Mouse (Mus musculus) ES-E14 (cell line): ENCODE results near the gene Gtf2ird1. TPM values are rescaled to one million over a fixed set of nuclear protein-coding genes. Genes with fewer than 3 reads are reported as not detected.

Source experiments
- DNase-seq: peaks from one replicate; pipeline ENCODE4 v3.0.0-alpha.2; 2013; ENCODE audit warnings: low read depth, low spot score
- H3K27ac ChIP-seq: 2 replicates; pipeline ENCODE4 v1.5.1; 2012; ENCODE audit warnings: low read depth, mild to moderate bottlenecking, low read length, moderate library complexity, mixed read lengths; ENCODE audit not compliant: poor library complexity, insufficient read depth, severe bottlenecking
- H3K36me3 ChIP-seq: 2 replicates; pipeline ENCODE4 v1.6.1; 2012; ENCODE audit warnings: mild to moderate bottlenecking, low read length, moderate library complexity, mixed read lengths; ENCODE audit not compliant: control insufficient read depth, poor library complexity, insufficient read depth, severe bottlenecking
- H3K4me1 ChIP-seq, 2 experiments: fragments of 150-350 bp in 1 of 2; sonication (generic) in 1 of 2; 2 replicates each; pipeline ENCODE4 v1.6.1; 2012; ENCODE audit warnings: low read length in 2 of 2, mild to moderate bottlenecking in 1 of 2, mixed read lengths in 1 of 2; ENCODE audit not compliant: control insufficient read depth in 2 of 2, insufficient read depth in 2 of 2, poor library complexity in 1 of 2
- H3K4me3 ChIP-seq, 2 experiments: fragments of 150-350 bp in 1 of 2; sonication (generic) in 1 of 2; 2 replicates each; pipeline ENCODE4 v1.5.1; 2012; ENCODE audit warnings: low read length in 2 of 2, low read depth in 1 of 2, mild to moderate bottlenecking in 1 of 2, mixed read lengths in 1 of 2; ENCODE audit not compliant: insufficient read depth in 1 of 2, poor library complexity in 1 of 2, severe bottlenecking in 1 of 2
- H3K9ac ChIP-seq: 2 replicates; pipeline ENCODE4 v1.6.1; 2012; ENCODE audit warnings: low read depth, mild to moderate bottlenecking, low read length, mixed read lengths; ENCODE audit not compliant: poor library complexity, insufficient read depth, severe bottlenecking
- H3K9me3 ChIP-seq: fragments of 150-350 bp; sonication (generic); 2 replicates; pipeline ENCODE4 v1.6.1; 2012; ENCODE audit warnings: low read depth, mild to moderate bottlenecking, low read length; ENCODE audit not compliant: control insufficient read depth, insufficient read depth
- CHD2 ChIP-seq: IDR thresholded peaks from 2 replicates; pipeline ENCODE4 v1.6.1; 2014; ENCODE audit warnings: mild to moderate bottlenecking, low read depth, low read length, inconsistent platforms
- HCFC1 ChIP-seq: IDR thresholded peaks from 2 replicates; pipeline ENCODE4 v1.6.1; 2012; ENCODE audit warnings: low read length, inconsistent platforms, borderline replicate concordance; ENCODE audit not compliant: insufficient read depth
- MAFK ChIP-seq: IDR thresholded peaks from 2 replicates; pipeline ENCODE4 v1.6.1; 2014; ENCODE audit warnings: mild to moderate bottlenecking, low read depth, low read length, inconsistent platforms; ENCODE audit not compliant: insufficient read depth
- ZC3H11A ChIP-seq: IDR thresholded peaks from 2 replicates; pipeline ENCODE4 v1.6.1; 2012; ENCODE audit warnings: low read depth, mild to moderate bottlenecking, inconsistent platforms, low read length, borderline replicate concordance
- ZNF384 ChIP-seq: IDR thresholded peaks from 2 replicates; pipeline ENCODE4 v1.6.1; 2012; ENCODE audit warnings: low read depth, low read length, inconsistent platforms
- in situ Hi-C, 2 experiments: fragments of 600-800 bp; cut with MboI; formaldehyde crosslinking; loops; one replicate each; pipeline ENCODE4 v1.15.1; 2025; ENCODE audit warnings: low sequenced_read_pairs in 2 of 2, inconsistent platforms in 1 of 2; ENCODE audit not compliant: unreplicated experiment in 2 of 2
- total RNA-seq: library from RNA; depleted of rRNA; stranded (reverse); fragments of 300-350 nt; gene quantifications from 2 replicates; pipeline ENCODE4 v1.2.3, GENCODE M21; 2012

Gtf2ird1 gene
- total RNA-seq, 1 experiment: 63.5 TPM

DNA sequence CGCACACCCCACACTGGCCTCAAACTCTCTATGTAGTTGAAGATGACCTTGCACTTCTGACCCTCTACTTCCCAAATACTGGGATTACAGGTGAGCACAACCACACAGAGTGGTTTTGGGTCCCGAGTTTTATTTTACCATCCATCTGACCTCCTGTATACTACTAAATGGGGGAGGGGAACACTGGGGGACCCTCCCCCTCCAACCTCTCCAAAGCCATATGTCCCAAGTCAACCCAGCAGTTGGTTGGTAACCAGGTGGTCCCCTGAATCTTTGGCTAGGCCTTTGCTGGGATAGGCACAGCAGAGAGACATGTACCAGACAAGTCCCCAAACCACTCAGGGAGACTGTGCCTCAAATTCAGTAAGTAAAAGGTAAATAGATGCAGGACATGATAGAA, 855 bp upstream of the Gtf2ird1 start:
- TF ChIP-seq CHD2: no peak
- no peak for TF ChIP-seq ZNF384
- no peak for TF ChIP-seq HCFC1
- TF ChIP-seq ZC3H11A: no peak
- TF ChIP-seq MAFK: no peak
- Histone ChIP-seq H3K4me1 (peaks cover 2 to 7% of the 10 kb centered on the region in 2 experiments; a peak in 2 of 4 replicates), H3K4me3 (no peak overlapping the region), H3K27ac (no peak overlapping the region), H3K9me3 (no peaks in the 10 kb centered on the region), H3K9ac (no peak overlapping the region), H3K36me3 (no peaks in the 10 kb centered on the region)
- no peak for DNase-seq
- in situ Hi-C loops: no loop called here

DNA sequence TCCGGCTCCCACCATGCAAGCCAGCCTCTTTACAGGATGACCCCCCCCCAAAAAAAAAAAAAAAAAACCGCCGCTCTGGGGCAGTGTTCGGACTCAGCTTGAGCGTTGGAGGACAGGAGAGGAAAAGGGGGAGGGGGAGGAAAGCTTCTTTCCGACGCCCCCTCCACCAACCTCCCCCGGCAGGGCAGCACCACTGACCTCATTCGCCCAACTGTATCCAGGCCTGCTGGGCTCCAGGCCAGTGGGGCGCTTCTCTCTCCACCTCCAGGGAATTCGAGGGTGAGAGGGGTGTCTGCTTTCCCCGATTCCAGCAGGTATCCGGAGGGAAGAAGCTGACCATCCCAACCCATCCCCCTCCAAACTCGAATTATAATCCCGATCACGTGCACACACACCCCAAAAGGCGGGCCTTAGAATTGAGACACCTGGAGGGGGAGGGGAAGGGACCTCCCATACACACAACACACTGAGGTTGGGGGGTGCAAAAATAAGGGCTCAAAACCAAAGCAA, 547 bp downstream of the Gtf2ird1 start:
- in situ Hi-C loops: no loop called here
- no peaks in the 10 kb centered on the region; the same call in 1 of the 2 replicates for H3K9me3 ChIP-seq
- H3K4me3 ChIP-seq: peak overlapping the region; percentile 62 to 78
- H3K4me1 ChIP-seq: peaks cover 2 to 7% of the 10 kb centered on the region in 2 experiments; a peak in 2 of 4 replicates
- H3K9ac ChIP-seq: peak overlapping the region; percentile 80
- DNase-seq: peak; percentile 40
- H3K27ac ChIP-seq: peak overlapping the region; percentile 73
- TF ChIP-seq HCFC1 (0 out of 2 replicates have a peak, but pooled peaks have one; percentile 35), CHD2 (0 out of 2 replicates have a peak, but pooled peaks have one; percentile 37), ZC3H11A (no peak), ZNF384 (peak; percentile 48), MAFK (no peak)
- peaks cover 3% of the 10 kb centered on the region; the same call in 1 of the 2 replicates for H3K36me3 ChIP-seq

DNA sequence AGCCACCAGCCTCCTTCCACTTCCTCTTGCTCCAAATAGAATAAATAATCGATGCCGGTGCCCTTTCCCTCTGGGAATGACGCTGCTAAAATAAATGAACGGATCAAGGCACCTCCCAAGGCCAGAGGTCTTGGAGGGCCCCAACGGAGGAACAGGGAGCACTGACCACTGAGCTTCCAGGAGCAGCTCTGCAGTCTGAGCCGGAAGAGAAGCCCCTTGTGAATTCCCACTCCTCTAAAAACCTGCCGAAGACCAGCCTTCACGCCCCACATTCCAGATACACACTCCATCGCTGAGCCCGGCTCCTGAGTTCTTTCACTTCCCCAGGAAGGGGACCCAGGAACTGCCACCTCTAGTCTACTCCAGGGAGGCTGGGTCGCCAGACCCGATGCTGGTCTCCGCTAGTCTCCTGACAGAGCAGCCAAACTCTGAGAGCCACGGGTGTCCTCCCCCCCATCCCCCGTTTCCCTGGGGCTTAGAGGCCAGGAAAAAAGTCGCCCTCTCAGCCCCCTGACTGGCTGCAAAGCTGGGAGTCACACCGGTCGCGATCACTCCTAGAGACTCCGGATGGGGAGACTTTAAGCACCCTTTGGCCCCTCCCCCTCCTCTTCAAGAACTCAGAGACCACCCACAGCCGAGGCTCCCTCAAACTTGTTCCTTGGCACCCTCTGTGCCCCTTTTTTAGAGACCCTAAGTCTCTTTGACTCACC, 1.2 kb downstream of the Gtf2ird1 start:
- peak overlapping the region; percentile 80 for H3K9ac ChIP-seq
- peaks cover 3% of the 10 kb centered on the region; the same call in 1 of the 2 replicates for H3K36me3 ChIP-seq
- H3K4me3 ChIP-seq: peak overlapping the region; percentile 62 to 78
- peaks cover 2 to 7% of the 10 kb centered on the region in 2 experiments; a peak in 2 of 4 replicates for H3K4me1 ChIP-seq
- in situ Hi-C loops: no loop called here
- peak overlapping the region; percentile 73 for H3K27ac ChIP-seq
- TF ChIP-seq HCFC1 (no peak), ZC3H11A (no peak), MAFK (no peak), CHD2 (no peak), ZNF384 (no peak)
- peak; percentile 44 for DNase-seq
- no peaks in the 10 kb centered on the region; the same call in 1 of the 2 replicates for H3K9me3 ChIP-seq

GRCm38 (mm10) chr5:134454421-134454820, 2.1 kb downstream of the Gtf2ird1 start:
- Histone ChIP-seq H3K27ac (no peak overlapping the region), H3K9ac (peak overlapping the region; percentile 80; the same call in 1 of the 2 replicates), H3K4me3 (peak overlapping the region; percentile 62 to 78), H3K9me3 (no peaks in the 10 kb centered on the region; the same call in 1 of the 2 replicates), H3K36me3 (peaks cover 3% of the 10 kb centered on the region; the same call in 1 of the 2 replicates), H3K4me1 (peaks cover 2 to 7% of the 10 kb centered on the region in 2 experiments; a peak in 2 of 4 replicates)
- DNase-seq: no peak
- in situ Hi-C loops: no loop called here
- no peak for TF ChIP-seq MAFK
- no peak for TF ChIP-seq CHD2
- no peak for TF ChIP-seq ZNF384
- no peak for TF ChIP-seq ZC3H11A
- TF ChIP-seq HCFC1: no peak
